24 mouse cellular contexts compared by ENCODE assay signal in genomic region chr8:77401934-77402333, GRCm38 (mm10).
A peak's percentile ranks its signal among the peaks of the same experiment; 100 is the strongest.
DNase-seq lines count a peak whose midpoint lies in the region; ATAC-seq lines count a peak whose summit lies in the region.
"Had no signal": no experiment of that assay in that cellular context is flagged by ENCODE, and none has a peak within 500 bp of the region (broad histone marks: within the 10 kb centered on the region; RNA-seq: fewer than 3 reads in every experiment).

No protein-coding gene starts in this region.

- H3K4me1 ChIP-seq in hindbrain, embryonic 14.5 days (replicated peaks; ENCODE audit: control insufficient read depth, insufficient read depth, low read length) = no peaks in the 10 kb centered on the region

- H3K36me3 ChIP-seq in hindbrain, embryonic 14.5 days (replicated peaks; ENCODE audit: control insufficient read depth, insufficient read depth) = no peaks in the 10 kb centered on the region

- no peak overlapping the region for H3K27ac ChIP-seq in hindbrain, embryonic 14.5 days
- H3K27ac ChIP-seq: embryonic facial prominence, embryonic 13.5 days; embryonic facial prominence, embryonic 15.5 days; forebrain, embryonic 10.5 days; forebrain, embryonic 12.5 days had no signal

- H3K4me2 ChIP-seq in hindbrain, embryonic 14.5 days (replicated peaks) = no peak overlapping the region
- H3K4me2 ChIP-seq: embryonic facial prominence, embryonic 13.5 days; embryonic facial prominence, embryonic 15.5 days; forebrain, embryonic 12.5 days had no signal

- no peak overlapping the region for H3K9ac ChIP-seq in hindbrain, embryonic 14.5 days
- H3K9ac ChIP-seq: embryonic facial prominence, embryonic 13.5 days; embryonic facial prominence, embryonic 15.5 days; forebrain, embryonic 12.5 days had no signal

- 97% methylated on average over 3 of the region's 3 CpGs for WGBS in hindbrain, embryonic 14.5 days

- no peak for DNase-seq in frontal cortex, postnatal 14 days (ENCODE audit: low spot score in 2 of 2)
- peak; percentile 38 for DNase-seq in A20 (ENCODE audit: low read depth, low spot score)
- peak; percentile 56 for DNase-seq in brain, adult 2 months (ENCODE audit: low read depth, low spot score)
- DNase-seq in hindbrain, embryonic 14.5 days (ENCODE audit: low spot score) = no peak
- DNase-seq: adrenal gland, adult 8-10 months; adrenal gland, postnatal 14 days; adrenal gland, postnatal 36 days; cerebellum, adult 11 months; cerebellum, adult 18-20 months; cerebellum, adult 8-10 months; cerebellum, adult 9-11 months; cerebellum, postnatal 14 days; cerebellum, postnatal 36 days; embryo, embryonic 11 days had no signal

- H3K4me3 ChIP-seq in hindbrain, embryonic 14.5 days (replicated peaks; ENCODE audit: low read length) = no peak overlapping the region
- H3K4me3 ChIP-seq: embryonic facial prominence, embryonic 13.5 days; embryonic facial prominence, embryonic 15.5 days; erythroblast, embryonic 14.5 days; forebrain, embryonic 10.5 days; forebrain, embryonic 12.5 days had no signal

- ATAC-seq in frontal cortex, adult (ENCODE audit: low TSS enrichment) = peak; percentile 74
- no peak for ATAC-seq in hindbrain, embryonic 14.5 days (ENCODE audit: low FRiP score)
- ATAC-seq: activated CD4-positive, CD25-positive, alpha-beta regulatory T cell, adult 4 months; forebrain, embryonic 14.5 days; forebrain, embryonic 16.5 days; Patski had no signal

- peaks cover 3% of the 10 kb centered on the region; the same call in 1 of the 2 replicates for H3K9me3 ChIP-seq in hindbrain, embryonic 14.5 days (ENCODE audit: control insufficient read depth, low read length)

- no peaks in the 10 kb centered on the region for H3K27me3 ChIP-seq in hindbrain, embryonic 14.5 days (ENCODE audit: control insufficient read depth, insufficient read depth, low read length)
- H3K27me3 ChIP-seq: embryonic facial prominence, embryonic 13.5 days; embryonic facial prominence, embryonic 15.5 days; forebrain, embryonic 12.5 days; Patski had no signal

Comparison
In these comparisons a context has a peak if more than half of its experiments do, and no peak if none do; other contexts are left out.
1. DNase-seq: peak in A20 (single experiment) and brain, adult 2 months (single experiment); none in frontal cortex, postnatal 14 days (0 of 2) and hindbrain, embryonic 14.5 days (single experiment).